ENCODE assay signal across 8 mouse cellular contexts in genomic region chr8:71881618-71882274, GRCm38 (mm10). TPM values are rescaled to one million over a fixed set of nuclear protein-coding genes. Genes with fewer than 3 reads are reported as not detected.
DNase-seq lines count a peak whose midpoint lies in the region; ATAC-seq and TF ChIP-seq lines count a peak whose summit lies in the region.

Gene Zfp709, plus strand, starts transcription at chr8:71882019.

- ATAC-seq in hindbrain, embryonic 11.5 days (ENCODE audit: low FRiP score), result peak; percentile 92
- ATAC-seq in lung, postnatal 0 days, result peak; percentile 96

- TF ChIP-seq CTCF in lung, postnatal 0 days (IDR thresholded peaks at IDR 0.05), result no peak

- peak within 1 kb of the TSS; percentile 73 for H3K27ac ChIP-seq in hindbrain, embryonic 11.5 days (ENCODE audit: low read depth, low read length)
- H3K27ac ChIP-seq in lung, postnatal 0 days (ENCODE audit: low read length), result peak within 1 kb of the TSS; percentile 74

- peaks cover 3% of the 10 kb centered on the region for H3K9me3 ChIP-seq in hindbrain, embryonic 11.5 days (ENCODE audit: control insufficient read depth, low read length)
- peaks cover 13% of the 10 kb centered on the region; the same call in 1 of the 2 replicates for H3K9me3 ChIP-seq in lung, postnatal 0 days (ENCODE audit: low read length)

- no peaks in the 10 kb centered on the region for H3K27me3 ChIP-seq in hindbrain, embryonic 11.5 days (ENCODE audit: control insufficient read depth, insufficient read depth, low read length)
- no peaks in the 10 kb centered on the region for H3K27me3 ChIP-seq in lung, postnatal 0 days (replicated peaks; ENCODE audit: insufficient read depth, low read length)

- peak within 1 kb of the TSS; percentile 87 for H3K4me2 ChIP-seq in hindbrain, embryonic 11.5 days (replicated peaks; ENCODE audit: low read depth, low read length)
- H3K4me2 ChIP-seq in lung, postnatal 0 days (replicated peaks; ENCODE audit: low read depth, low read length), result peak within 1 kb of the TSS; percentile 95

- no peak for TF ChIP-seq EP300 in lung, postnatal 0 days (IDR thresholded peaks at IDR 0.05)

- DNase-seq in NIH3T3 (ENCODE audit: low read depth), result peak; percentile 77
- peak; percentile 74 to 76 for DNase-seq in cerebellum, postnatal 14 days
- peak; percentile 44 to 62 for DNase-seq in frontal cortex, postnatal 10 days (ENCODE audit: low spot score in 2 of 2)
- peak; percentile 74 for DNase-seq in hindbrain, embryonic 11.5 days (ENCODE audit: low spot score)
- DNase-seq in layer of hippocampus, postnatal 10 days (ENCODE audit: low spot score in 2 of 2), result peak; percentile 58 to 71
- peak; percentile 87 for DNase-seq in lung, postnatal 0 days (ENCODE audit: low spot score)
- DNase-seq in ovary, postnatal 10 days (ENCODE audit: low spot score), result peak; percentile 46
- DNase-seq in thymus, postnatal 0 days (ENCODE audit: low spot score), result peak; percentile 67

- WGBS in hindbrain, embryonic 11.5 days, result 8% methylated on average over 43 of the region's 45 CpGs
- WGBS in lung, postnatal 0 days, result 5% methylated on average over 45 of the region's 45 CpGs

- H3K9ac ChIP-seq in hindbrain, embryonic 11.5 days (ENCODE audit: low read depth, low read length), result peak within 1 kb of the TSS; percentile 84
- H3K9ac ChIP-seq in lung, postnatal 0 days (replicated peaks; ENCODE audit: low read depth), result peak within 1 kb of the TSS; percentile 74

- no peaks in the 10 kb centered on the region for H3K36me3 ChIP-seq in hindbrain, embryonic 11.5 days (ENCODE audit: control insufficient read depth, insufficient read depth, low read length)
- no peaks in the 10 kb centered on the region for H3K36me3 ChIP-seq in lung, postnatal 0 days (ENCODE audit: insufficient read depth, low read length)

- peak within 1 kb of the TSS; percentile 67 for H3K4me3 ChIP-seq in hindbrain, embryonic 11.5 days (ENCODE audit: low read depth, low read length)
- peak within 1 kb of the TSS; percentile 58 for H3K4me3 ChIP-seq in lung, postnatal 0 days (ENCODE audit: low read depth, low read length)

- no peaks in the 10 kb centered on the region for H3K4me1 ChIP-seq in hindbrain, embryonic 11.5 days (replicated peaks; ENCODE audit: control insufficient read depth, insufficient read depth, low read length)
- H3K4me1 ChIP-seq in lung, postnatal 0 days (ENCODE audit: insufficient read depth, low read depth, low read length), result no peaks in the 10 kb centered on the region

RNA-seq across cellular contexts. Expression of gene Zfp709, which starts in this region (rescaled TPM):
- 6.6 and 8.2 TPM in 2 replicates for polyA plus RNA-seq in hindbrain, embryonic 11.5 days (2014; fragmentation: Nextera tagmentation; extraction: Ambion mirVana)
- total RNA-seq in layer of hippocampus, postnatal 10 days (2021), result 10 to 100 TPM; 10.4 to 12.3 TPM
- polyA plus RNA-seq in lung, postnatal 0 days (2015; fragmentation: Nextera tagmentation; extraction: Ambion mirVana), result 3.6 and 3.9 TPM in 2 replicates
- 7.8 and 9.4 TPM in 2 replicates for polyA plus RNA-seq in thymus, postnatal 0 days (2015; fragmentation: Nextera tagmentation; extraction: Ambion mirVana)

Comparison
In these comparisons a context has a peak if more than half of its experiments do, and no peak if none do; other contexts are left out.
1. Peak in every context shown above with its lines: DNase-seq, ATAC-seq, H3K4me3 ChIP-seq and H3K27ac ChIP-seq.